Mouse (Mus musculus) bone marrow macrophage, adult 2 months (primary cell): Measurements from ENCODE around the gene Ddt. TPM values are rescaled to one million over a fixed set of nuclear protein-coding genes. Genes with fewer than 3 reads are reported as not detected.

Experiments used
- H3K27ac ChIP-seq: 2 replicates; pipeline ENCODE4 v1.5.1; 2012; ENCODE audit warnings: low read depth, low read length; ENCODE audit not compliant: insufficient read depth
- H3K4me1 ChIP-seq: 2 replicates; pipeline ENCODE4 v1.6.1; 2012; ENCODE audit warnings: low read length; ENCODE audit not compliant: control insufficient read depth, insufficient read depth
- H3K4me3 ChIP-seq: 2 replicates; pipeline ENCODE4 v1.5.1; 2012; ENCODE audit warnings: mild to moderate bottlenecking, low read length, moderate library complexity; ENCODE audit not compliant: insufficient read depth
- CTCF ChIP-seq: IDR thresholded peaks from 2 replicates; pipeline ENCODE4 v1.5.1; 2012; ENCODE audit warnings: low read depth, mild to moderate bottlenecking, low read length, moderate library complexity
- POLR2A ChIP-seq: IDR thresholded peaks from 2 replicates; pipeline ENCODE4 v1.6.1; 2012; ENCODE audit warnings: mild to moderate bottlenecking, low read depth, low read length, borderline replicate concordance
- polyA plus RNA-seq: library from polyadenylated mRNA; stranded (reverse); fragments of >200 nt; gene quantifications from 2 replicates; pipeline ENCODE4 v1.2.4, GENCODE M21; 2012; ENCODE audit not compliant: missing spikeins, insufficient read depth, insufficient read length

The Ddt gene
- polyA plus RNA-seq, 1 experiment = 56.4 TPM

DNA sequence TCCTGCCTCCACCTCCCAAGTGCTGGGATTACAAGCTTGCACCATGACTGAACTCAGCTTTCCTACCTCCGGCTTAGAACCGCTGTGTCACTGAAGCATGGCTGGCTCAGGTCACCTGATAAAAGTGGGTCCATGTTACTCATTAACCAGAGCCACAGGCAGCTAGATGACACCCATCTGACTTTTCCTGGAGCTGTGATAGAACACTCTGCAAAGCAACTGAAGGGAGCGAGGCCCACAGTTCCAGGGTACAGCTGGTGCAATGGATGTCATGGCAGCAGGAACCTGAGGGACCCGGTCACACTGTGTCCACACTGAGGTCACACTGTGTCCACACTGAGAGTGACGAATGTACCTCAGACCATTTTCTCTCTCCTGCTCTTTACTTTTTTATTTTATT, 16.6 kb upstream of the Ddt start:
- TF ChIP-seq POLR2A = no peak
- no peak for TF ChIP-seq CTCF
- Histone ChIP-seq H3K27ac (no peak overlapping the region), H3K4me1 (peaks cover 5% of the 10 kb centered on the region), H3K4me3 (no peak overlapping the region)

DNA sequence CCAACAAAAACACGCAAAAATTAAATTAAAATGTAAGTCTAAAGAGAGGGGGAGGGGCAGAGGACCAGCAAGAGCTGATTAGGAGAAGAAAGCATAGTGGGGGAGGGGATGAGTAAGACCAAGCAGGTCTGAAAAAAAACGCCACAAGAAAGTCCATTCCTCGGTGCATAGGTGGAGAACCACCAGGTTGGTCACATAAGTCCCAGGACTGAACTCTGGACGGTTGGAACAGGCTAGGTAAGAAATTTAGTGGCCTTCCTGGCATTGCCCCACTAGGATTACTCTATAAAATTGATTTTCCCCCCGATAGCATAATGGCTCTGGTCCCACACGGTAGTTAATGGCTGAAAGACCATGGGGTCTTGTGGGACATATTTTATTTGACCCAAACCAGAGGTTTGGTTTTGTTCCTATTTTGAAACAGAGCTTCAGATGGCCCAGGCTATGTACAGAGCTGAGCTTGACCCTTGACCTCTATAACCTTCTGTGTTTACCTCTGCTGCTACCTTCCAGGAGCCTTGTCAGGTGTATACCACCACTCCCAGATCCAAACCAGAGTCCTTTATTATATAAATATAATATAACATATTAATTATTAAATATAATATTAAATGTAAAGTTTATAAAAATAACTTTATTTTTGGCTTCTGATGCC, 16.0 kb upstream of the Ddt start:
- Histone ChIP-seq H3K27ac (no peak overlapping the region), H3K4me3 (no peak overlapping the region), H3K4me1 (peaks cover under 1% of the 10 kb centered on the region; the same call in 1 of the 2 replicates)
- TF ChIP-seq POLR2A (no peak), CTCF (no peak)

DNA sequence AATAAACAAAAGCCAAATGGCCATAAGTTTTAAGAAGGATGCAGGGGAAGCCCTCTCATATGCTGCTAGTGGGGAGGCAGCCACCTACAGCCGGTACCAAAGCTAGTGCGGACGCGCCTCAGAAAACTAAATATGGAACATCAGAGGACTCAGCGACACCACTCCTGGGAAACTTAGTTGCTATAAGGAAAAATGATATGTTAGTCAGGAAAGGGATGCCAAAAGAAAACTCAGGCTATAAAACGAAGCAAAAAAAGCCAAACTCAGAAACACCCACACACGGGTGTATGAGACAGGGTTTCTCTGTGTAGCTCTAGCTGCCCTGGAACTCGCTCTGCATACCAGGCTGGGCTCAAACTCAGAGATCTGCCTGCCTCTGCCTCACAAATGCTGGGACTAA, 15.1 kb upstream of the Ddt start:
- Histone ChIP-seq H3K27ac (no peak overlapping the region), H3K4me3 (no peak overlapping the region), H3K4me1 (peaks cover 7% of the 10 kb centered on the region; the same call in 1 of the 2 replicates)
- TF ChIP-seq CTCF (no peak), POLR2A (no peak)

DNA sequence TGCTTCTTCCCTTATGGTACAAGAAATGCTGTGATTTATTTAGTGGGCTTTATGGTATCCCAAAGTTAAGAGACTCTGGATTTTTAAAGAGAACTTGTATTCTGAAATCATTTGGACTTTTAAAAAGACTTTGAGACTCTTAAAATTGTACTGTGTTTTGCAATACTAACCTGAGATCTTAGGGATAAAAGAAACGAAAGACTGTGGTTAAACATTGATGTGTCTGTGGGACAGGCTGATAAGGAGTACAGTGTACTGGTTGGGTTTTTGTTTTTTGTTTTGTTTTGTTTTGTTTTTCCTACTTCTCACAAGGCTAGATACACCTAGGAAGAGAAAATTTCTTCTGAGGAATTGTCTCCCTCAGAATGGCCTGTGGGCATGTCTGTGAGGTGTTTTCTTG, 12.2 kb upstream of the Ddt start:
- Histone ChIP-seq H3K4me3 (no peak overlapping the region), H3K27ac (no peak overlapping the region), H3K4me1 (peaks cover 8% of the 10 kb centered on the region)
- TF ChIP-seq CTCF (no peak), POLR2A (no peak)

DNA sequence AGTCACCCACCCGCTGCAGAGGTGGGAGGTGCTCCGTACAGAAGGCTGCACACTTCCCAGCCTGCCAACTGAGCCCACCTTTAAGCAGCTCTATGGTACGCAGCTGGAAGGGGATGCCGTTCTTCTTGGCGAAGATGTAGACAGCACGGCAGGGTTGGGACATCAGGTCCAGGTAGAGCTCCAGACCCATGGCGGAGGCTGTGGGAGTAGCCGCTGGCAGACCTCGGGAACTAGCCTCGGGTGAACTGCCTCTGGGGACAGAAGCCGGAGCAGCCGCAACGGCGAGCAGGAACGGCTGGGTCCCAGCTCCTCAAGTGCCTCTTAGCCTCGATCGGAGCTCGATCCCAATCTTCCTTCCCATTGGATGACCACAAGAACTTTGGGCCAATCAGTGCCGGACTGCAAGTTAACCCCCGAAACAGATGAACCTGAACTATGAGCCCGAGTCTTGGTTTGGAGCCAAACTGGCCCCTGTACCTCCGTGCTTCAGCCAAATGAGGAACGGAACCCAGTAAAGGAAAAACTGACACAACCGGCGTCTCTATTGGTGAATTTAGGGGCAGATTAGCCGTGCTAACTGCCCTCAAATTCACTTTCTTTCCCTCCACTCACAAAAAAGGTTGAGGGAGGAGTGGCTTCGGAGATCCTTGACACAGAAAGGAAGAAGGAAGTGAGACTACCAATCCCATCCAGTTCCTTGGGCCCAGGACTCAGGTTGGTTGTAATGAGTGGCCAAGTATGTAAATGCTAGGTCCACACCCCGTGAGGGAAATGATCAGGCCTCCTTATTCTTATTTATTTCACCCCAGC, 7.8 kb upstream of the Ddt start, which contains the start of the genes Gm20441 and Gstt3:
Gene Gm20441, minus strand, starts transcription at position 186 of the 810 bp plus-strand sequence.
Gene Gstt3, minus strand, starts transcription at position 646 of the 810 bp plus-strand sequence.
- peaks cover 13% of the 10 kb centered on the region for H3K4me1 ChIP-seq
- H3K4me3 ChIP-seq = peak within 1 kb of the TSS; percentile 75
- TF ChIP-seq POLR2A (no peak), CTCF (no peak)
- peak within 1 kb of the TSS; percentile 69 for H3K27ac ChIP-seq

DNA sequence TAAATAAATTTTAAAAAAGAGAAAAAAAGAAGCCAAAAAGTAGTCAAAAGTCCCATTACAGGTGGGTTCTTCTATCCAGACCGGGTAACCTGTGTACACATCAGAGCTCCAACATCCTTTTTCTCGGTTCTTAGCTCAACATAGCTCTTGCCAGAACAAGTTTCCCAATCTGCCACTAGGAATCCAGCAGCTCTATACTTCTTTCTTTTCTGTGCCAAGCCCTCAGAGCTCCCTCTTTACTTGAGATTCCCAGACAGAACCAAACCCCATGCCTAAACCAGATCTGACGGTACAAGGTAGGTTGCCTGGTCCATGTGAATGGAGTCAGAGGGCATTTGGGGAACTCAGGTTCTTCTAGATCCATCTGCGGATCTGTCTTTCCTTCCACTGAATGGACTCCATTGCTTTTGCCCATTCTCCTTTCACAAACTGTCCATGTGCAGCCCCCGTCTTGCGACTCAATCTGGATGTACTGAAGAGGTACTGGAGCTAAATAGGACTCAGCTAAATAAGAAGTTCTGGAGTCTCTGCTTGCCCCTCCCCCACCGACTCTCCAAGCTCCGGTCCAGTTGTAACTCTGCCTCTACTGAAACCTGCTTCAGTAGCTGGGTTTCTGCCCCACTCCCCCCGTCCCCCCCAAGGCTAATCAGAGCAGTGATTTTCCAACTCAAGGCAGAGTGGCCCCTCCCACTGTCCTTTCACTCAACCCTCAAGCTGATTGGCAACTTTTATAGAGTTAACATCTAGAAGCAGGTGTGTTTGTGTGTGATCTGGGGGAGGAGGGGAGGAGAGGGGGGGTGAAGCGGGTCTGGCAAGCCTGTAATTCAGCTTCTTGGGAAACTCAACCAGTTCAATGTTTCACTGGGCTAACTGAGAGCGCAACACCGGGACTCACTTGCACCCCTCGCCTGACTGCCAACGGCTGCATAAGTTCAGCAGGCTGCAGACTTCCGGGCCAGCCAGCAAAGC, 6.3 kb upstream of the Ddt start:
- H3K4me1 ChIP-seq = peaks cover 13% of the 10 kb centered on the region
- no peak overlapping the region for H3K27ac ChIP-seq
- TF ChIP-seq CTCF = no peak
- TF ChIP-seq POLR2A = no peak
- no peak overlapping the region for H3K4me3 ChIP-seq

DNA sequence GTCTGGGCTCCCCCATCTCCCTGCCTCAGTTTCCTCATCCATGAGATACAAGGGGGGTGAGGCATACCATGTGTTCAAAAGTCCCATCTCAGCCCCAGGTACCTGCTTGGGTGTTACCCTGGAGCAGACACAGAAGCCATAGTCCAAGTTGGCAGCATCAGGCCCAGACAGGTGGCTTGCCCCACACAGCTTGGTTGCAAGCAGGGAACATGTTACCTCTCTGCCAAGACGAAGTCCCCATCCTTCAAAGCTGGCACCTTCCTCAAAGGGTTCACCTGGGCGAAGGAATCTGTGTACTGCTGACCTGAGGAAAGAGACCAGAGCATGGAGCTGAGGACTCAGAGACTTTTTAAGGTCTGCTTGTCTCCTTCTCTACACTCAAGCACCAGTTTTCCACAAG, 4.7 kb upstream of the Ddt start:
- Histone ChIP-seq H3K27ac (no peak overlapping the region), H3K4me3 (no peak overlapping the region), H3K4me1 (peaks cover 6% of the 10 kb centered on the region; the same call in 1 of the 2 replicates)
- no peak for TF ChIP-seq POLR2A
- no peak for TF ChIP-seq CTCF

DNA sequence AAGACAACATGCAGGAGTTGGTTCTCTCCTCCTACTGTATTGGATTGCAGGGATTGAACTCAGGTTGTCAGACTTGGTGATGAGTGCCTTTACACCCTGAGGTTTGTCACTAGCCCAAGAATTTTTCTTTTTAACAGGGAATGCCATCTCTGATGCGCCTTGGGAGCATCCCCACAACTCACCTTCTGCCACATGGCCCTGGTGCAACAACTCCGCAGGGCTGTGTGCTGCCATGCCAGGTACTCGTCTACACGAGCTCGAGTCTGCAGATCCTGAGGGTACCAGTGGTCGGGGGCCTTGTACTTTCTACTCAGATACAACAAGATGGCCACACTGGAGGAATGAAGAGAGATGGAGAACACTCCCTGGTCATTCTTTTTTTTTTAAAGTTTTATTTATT, 3.3 kb upstream of the Ddt start:
- H3K4me3 ChIP-seq = no peak overlapping the region
- no peak for TF ChIP-seq POLR2A
- no peak for TF ChIP-seq CTCF
- H3K4me1 ChIP-seq = peaks cover 10% of the 10 kb centered on the region
- H3K27ac ChIP-seq = no peak overlapping the region

DNA sequence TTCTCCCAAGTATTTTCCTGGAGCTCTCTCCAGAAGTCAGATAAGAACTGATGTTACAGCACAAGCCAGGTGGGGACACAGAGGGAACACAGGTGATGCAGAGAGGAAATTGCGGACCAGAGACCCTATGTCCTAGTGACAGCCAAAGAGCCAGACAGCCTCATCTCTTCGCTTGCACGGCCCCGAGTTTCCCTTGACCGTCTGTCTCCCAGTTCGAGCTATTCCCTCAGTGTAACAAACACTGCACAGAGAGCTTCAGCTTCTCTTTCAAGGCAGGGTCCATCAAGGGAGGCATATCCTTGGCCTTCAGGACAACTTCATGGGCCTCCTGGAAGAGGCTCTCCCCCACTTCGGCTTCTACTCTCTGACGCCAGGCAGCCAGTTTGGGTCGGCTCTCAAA, 1.4 kb upstream of the Ddt start:
- no peak for TF ChIP-seq POLR2A
- TF ChIP-seq CTCF = no peak
- Histone ChIP-seq H3K27ac (no peak overlapping the region), H3K4me3 (no peak overlapping the region), H3K4me1 (peaks cover 5% of the 10 kb centered on the region; the same call in 1 of the 2 replicates)
